Mouse (Mus musculus): ENCODE results near the gene Map2k5.

DNA sequence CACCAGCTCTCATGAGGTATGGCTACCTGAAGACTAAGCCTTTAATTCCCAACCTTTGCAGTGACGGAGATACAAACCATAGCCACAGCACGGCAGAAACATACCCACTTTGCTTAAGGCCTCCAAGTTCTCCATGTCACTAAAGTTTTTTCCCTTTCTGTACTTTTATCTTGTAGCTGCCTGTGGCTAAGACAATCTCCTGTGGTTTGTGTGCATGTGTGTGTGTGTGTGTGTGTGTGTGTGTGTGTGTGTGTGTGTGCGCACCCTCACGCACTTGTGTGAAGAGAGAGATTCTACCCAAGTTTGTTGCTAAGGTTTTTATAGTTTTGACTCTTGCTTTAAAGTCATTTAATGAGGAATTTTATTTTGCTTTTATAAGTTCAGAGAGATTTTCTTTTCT, 5.1 kb upstream of the Map2k5 start:
- TF ChIP-seq CTCF (IDR thresholded peaks at IDR 0.05; ENCODE audit: borderline replicate concordance, extremely low read depth, insufficient read depth, insufficient read length) (no peak), POLR2A (IDR thresholded peaks at IDR 0.05; ENCODE audit: borderline replicate concordance, extremely low read depth, insufficient read depth, insufficient read length, poor library complexity, severe bottlenecking) (no peak)

All from brain, embryonic 14.5 days (tissue).